Mouse (Mus musculus) neural tube, embryonic 14.5 days (tissue): ENCODE results near the gene Cst3. TPM values are rescaled to one million over a fixed set of nuclear protein-coding genes. Genes with fewer than 3 reads are reported as not detected.

Experiments
- ATAC-seq: fragments of 200-750 bp; cut with Nextera tagmentation; 2 replicates; pipeline ENCODE4 v1.8.0; 2017; ENCODE audit warnings: low read depth, mild to moderate bottlenecking, moderate TSS enrichment, moderate library complexity
- H3K27ac ChIP-seq: fragments of 300-500 bp; sonication (generic); 2 replicates; pipeline ENCODE4 v1.5.1; 2014; ENCODE audit warnings: low read depth, mild to moderate bottlenecking, control low read depth, low read length, moderate library complexity, mixed read lengths
- H3K27me3 ChIP-seq: fragments of 300-500 bp; sonication (generic); 2 replicates; pipeline ENCODE4 v1.6.1; 2014; ENCODE audit warnings: low read length; ENCODE audit not compliant: control insufficient read depth, insufficient read depth
- H3K36me3 ChIP-seq: fragments of 300-500 bp; sonication (generic); 2 replicates; pipeline ENCODE4 v1.6.1; 2014; ENCODE audit warnings: low read length, mixed read lengths; ENCODE audit not compliant: control insufficient read depth, insufficient read depth
- H3K4me1 ChIP-seq: fragments of 300-500 bp; sonication (generic); 2 replicates; pipeline ENCODE4 v1.6.1; 2014; ENCODE audit warnings: low read length; ENCODE audit not compliant: control insufficient read depth, insufficient read depth
- H3K4me2 ChIP-seq: fragments of 300-500 bp; sonication (generic); 2 replicates; pipeline ENCODE4 v1.6.1; 2014; ENCODE audit warnings: mild to moderate bottlenecking, low read depth, low read length, control low read depth
- H3K4me3 ChIP-seq: fragments of 300-500 bp; sonication (generic); 2 replicates; pipeline ENCODE4 v1.5.1; 2014; ENCODE audit warnings: low read depth, low read length, control low read depth, mixed read lengths
- H3K9ac ChIP-seq: fragments of 300-500 bp; sonication (generic); replicated peaks from 2 replicates; pipeline ENCODE4 v1.6.1; 2014; ENCODE audit warnings: low read depth, mild to moderate bottlenecking, control low read depth, low read length, mixed read lengths
- H3K9me3 ChIP-seq: fragments of 300-500 bp; sonication (generic); 2 replicates; pipeline ENCODE4 v1.6.1; 2016; ENCODE audit warnings: low read length; ENCODE audit not compliant: control insufficient read depth
- WGBS: fragments of 180-500 bp; shearing (Covaris S2); extraction: QIAGEN DNeasy Blood & Tissue Kit; methylation state at CpG from one replicate; pipeline ENCODE4 v1.1.7; 2014; 5-methylcytosine and 5-hydroxymethylcytosine counted together
- polyA plus RNA-seq: library from polyadenylated mRNA; unstranded; fragments of >200 nt; fragmentation: Nextera tagmentation; extraction: Ambion mirVana; gene quantifications from 2 replicates; pipeline ENCODE4 v1.2.1, GENCODE M21; 2014

The Cst3 gene
- 555 and 595 TPM in 2 replicates for polyA plus RNA-seq

DNA sequence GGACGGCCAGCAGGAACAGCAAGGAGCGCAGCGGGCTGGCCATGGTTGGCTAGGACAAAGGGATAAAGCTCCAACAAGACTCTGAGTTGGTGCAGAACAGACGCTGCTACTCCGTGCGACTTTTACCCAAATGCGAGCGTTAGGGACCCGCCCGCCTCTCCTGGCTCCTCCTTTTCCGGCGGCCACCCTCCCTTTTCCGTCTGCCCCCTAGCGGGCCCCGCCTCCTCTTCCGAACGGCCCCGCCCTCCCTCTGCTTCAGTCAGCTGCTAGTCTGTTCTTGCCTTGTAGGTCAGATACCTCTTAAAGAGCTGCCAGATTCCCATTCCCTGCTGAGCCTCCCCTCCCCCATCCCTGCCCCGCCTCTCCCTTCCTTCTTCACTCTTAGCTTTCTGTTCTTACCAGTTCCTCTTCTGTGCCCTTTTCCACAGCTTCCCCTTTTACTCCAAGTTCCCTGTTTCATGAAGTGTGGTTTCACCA is at the start of gene Cst3:
TSS of gene Cst3 (minus strand) at position 358 of the 477 bp plus-strand sequence.
- Histone ChIP-seq H3K4me1 (peaks cover 16% of the 10 kb centered on the region), H3K9me3 (no peaks in the 10 kb centered on the region), H3K27me3 (no peaks in the 10 kb centered on the region), H3K9ac (peak within 1 kb of the TSS; percentile 84), H3K36me3 (0 out of 2 replicates have a peak, but pooled peaks cover 4% of the 10 kb centered on the region), H3K4me3 (peak within 1 kb of the TSS; percentile 81), H3K27ac (peak within 1 kb of the TSS; percentile 76), H3K4me2 (peak within 1 kb of the TSS; percentile 72)
- 1% methylated on average over 19 of the region's 19 CpGs for WGBS
- ATAC-seq = peak; percentile 95

DNA sequence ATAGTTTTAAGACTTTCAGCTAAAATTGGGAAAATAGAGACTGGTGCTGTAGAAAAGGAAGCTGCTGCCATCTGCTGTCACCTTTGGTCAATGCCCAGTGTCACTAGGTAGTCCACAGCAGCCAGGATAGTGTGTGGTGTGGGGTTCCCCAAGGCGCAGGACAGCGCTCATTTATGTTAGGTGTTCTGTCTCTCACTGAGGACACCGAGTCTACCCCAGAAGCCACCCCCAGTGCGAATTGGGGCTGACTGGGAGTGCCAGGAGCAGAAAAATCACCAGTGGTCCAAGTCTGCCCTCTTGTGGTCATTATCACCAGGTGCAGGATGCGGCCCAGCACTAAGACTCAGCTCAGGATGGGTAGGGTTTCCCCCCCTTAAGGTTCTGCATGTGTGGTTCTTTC is 26.8 kb upstream of the Cst3 start:
- Histone ChIP-seq H3K9ac (no peak overlapping the region), H3K36me3 (no peaks in the 10 kb centered on the region), H3K9me3 (no peaks in the 10 kb centered on the region), H3K27ac (no peak overlapping the region), H3K4me1 (no peaks in the 10 kb centered on the region), H3K4me2 (no peak overlapping the region), H3K4me3 (no peak overlapping the region), H3K27me3 (no peaks in the 10 kb centered on the region)
- WGBS = 12% methylated on average over 5 of the region's 5 CpGs
- ATAC-seq = peak; percentile 83

DNA sequence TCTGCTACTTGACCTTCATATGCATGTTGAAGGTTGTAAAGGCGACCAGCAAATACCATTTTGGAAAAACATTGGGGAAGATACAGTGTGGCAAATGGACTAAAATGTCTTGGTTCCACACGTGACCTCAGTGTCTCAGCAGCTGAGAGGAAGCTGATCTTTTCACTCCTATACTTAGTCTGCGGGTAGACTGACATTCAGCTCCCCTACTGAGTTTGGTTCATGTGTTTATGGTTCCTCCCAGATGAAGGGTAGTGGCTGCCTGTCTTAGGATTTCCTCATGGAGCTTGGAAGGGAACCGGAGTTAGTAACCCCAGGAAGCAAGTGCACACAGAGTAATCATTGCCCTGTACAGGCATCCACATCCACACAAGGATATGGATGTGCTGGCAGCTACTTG is 24.8 kb upstream of the Cst3 start:
- 56% methylated on average over 4 of the region's 4 CpGs for WGBS
- H3K27me3 ChIP-seq = no peaks in the 10 kb centered on the region
- no peak overlapping the region for H3K4me2 ChIP-seq
- H3K27ac ChIP-seq = no peak overlapping the region
- no peaks in the 10 kb centered on the region for H3K9me3 ChIP-seq
- H3K4me1 ChIP-seq = no peaks in the 10 kb centered on the region
- no peak overlapping the region for H3K4me3 ChIP-seq
- no peaks in the 10 kb centered on the region for H3K36me3 ChIP-seq
- H3K9ac ChIP-seq = no peak overlapping the region
- ATAC-seq = no peak

DNA sequence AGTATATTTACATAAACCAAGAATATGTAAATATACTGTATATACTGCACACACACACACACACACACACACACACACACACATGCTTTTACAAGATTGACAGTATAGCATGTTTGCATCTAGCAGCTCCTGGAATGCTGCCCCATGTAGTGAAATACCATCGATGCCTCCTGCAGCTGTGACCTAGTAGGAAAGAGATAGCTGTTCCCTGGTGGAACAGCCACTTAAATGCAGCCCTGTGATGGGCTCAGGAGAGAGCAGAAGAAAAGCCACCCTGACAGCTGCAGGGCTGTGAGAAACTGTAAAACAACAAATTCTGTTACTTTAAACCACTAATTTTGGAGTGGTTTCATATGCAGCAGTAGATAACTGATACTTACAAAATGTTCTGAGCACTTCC is 20.7 kb upstream of the Cst3 start:
- Histone ChIP-seq H3K27ac (no peak overlapping the region), H3K4me3 (no peak overlapping the region), H3K36me3 (no peaks in the 10 kb centered on the region), H3K27me3 (no peaks in the 10 kb centered on the region), H3K9ac (no peak overlapping the region), H3K9me3 (no peaks in the 10 kb centered on the region), H3K4me2 (no peak overlapping the region), H3K4me1 (no peaks in the 10 kb centered on the region)
- 70% methylated on average over 1 of the region's 1 CpGs for WGBS
- no peak for ATAC-seq

DNA sequence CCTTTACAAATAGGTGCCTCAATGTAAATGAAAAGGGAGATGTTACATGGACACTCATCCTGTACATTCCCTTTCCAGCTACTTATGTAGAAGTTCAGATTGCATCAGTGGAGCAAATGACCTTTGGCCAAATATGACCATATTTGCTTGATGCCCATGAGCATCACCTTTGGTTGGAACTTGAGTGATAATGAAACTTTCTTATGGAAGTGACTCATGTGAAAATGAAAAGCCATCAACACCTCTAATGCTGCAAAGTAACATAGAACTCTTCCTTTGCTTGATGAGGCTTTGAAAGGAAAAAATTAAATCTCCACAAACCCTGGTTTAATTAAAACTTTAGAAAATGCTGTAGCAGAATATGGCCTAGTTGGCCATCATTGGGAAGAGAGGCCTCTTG is 17.6 kb upstream of the Cst3 start:
- no peak for ATAC-seq
- no peaks in the 10 kb centered on the region for H3K27me3 ChIP-seq

DNA sequence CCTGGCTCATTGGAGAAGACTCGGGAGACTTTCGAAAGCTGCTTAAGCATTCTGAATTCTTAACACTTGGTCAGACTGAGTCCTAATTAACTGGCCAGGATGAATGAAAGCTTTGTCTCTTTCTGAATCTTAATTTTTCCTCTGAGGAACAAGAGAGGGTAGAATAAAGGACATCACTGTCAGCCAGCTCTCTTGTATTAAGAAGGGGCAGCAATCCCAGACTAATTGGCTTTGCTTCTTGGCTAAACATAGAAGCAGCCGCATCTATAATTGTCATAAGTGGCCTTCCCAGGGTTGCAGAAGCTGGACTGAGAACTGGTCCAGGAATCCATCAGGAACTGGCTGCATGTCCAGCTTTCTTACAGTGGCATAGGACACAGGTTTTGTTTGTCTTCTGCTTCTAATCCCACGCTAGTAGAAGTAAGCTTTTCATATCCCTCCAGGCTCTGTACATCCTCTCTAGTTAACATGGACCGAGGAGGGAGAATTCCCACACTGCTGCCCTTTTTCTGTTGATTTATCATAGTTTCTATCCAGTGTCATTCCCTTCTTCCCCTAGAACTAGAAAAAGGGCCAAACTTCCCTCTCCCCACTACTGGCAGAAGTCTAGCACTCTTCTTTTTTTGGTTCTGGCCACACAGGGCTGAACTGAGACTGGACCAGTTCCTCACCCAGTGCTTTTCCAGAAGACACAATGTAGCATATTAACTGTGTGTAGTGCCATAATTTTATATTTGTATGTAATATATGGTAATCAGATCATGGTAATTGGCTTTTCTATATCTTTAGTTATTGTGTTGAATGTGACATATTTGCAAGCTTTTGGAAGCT is 14.7 kb upstream of the Cst3 start:
- 40% methylated on average over 5 of the region's 5 CpGs for WGBS
- peak; percentile 84 for ATAC-seq
- no peak overlapping the region for H3K4me3 ChIP-seq
- H3K4me1 ChIP-seq = no peaks in the 10 kb centered on the region
- H3K9ac ChIP-seq = no peak overlapping the region
- H3K36me3 ChIP-seq = no peaks in the 10 kb centered on the region
- H3K27me3 ChIP-seq = no peaks in the 10 kb centered on the region
- no peaks in the 10 kb centered on the region for H3K9me3 ChIP-seq
- H3K4me2 ChIP-seq = no peak overlapping the region
- H3K27ac ChIP-seq = no peak overlapping the region

More for the DNA sequence above, 17.6 kb upstream of the Cst3 start:
- Histone ChIP-seq H3K4me1 (no peaks in the 10 kb centered on the region), H3K36me3 (no peaks in the 10 kb centered on the region), H3K9me3 (no peaks in the 10 kb centered on the region), H3K4me3 (no peak overlapping the region), H3K27ac (no peak overlapping the region), H3K9ac (no peak overlapping the region), H3K4me2 (no peak overlapping the region)

DNA sequence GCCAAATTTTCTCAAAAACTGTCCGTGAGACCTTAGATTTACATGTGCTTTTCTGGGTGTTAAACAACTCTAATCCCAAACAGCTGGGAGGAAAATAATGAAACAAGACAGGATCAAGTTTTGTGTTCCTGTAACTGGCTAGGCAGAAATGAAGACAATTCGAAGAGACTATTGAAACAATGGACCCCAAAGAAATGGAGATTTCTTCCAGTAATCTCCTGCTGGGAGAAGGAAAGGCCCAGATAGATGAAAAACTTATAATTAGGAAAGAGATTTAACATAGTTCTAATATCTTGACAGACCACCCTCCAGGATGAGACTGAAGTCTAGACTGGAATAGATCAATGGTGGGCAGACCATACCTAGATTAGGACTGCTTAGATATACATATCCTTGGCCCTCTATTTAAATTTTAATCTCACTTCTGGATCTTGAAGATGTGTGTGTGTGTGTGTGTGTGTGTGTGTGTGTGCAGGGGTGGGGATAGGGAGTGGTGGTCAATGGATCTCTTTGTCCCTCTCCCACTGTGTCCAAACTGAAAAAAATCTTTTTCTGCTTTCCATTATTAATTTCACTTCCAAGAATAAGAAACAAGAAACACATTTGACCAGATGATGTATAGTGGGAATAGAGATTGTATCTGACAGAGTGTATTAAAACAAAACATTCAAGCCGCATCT is 14.0 kb upstream of the Cst3 start:
- 58% methylated on average over 3 of the region's 3 CpGs for WGBS
- no peak overlapping the region for H3K27ac ChIP-seq
- no peak overlapping the region for H3K4me3 ChIP-seq

DNA sequence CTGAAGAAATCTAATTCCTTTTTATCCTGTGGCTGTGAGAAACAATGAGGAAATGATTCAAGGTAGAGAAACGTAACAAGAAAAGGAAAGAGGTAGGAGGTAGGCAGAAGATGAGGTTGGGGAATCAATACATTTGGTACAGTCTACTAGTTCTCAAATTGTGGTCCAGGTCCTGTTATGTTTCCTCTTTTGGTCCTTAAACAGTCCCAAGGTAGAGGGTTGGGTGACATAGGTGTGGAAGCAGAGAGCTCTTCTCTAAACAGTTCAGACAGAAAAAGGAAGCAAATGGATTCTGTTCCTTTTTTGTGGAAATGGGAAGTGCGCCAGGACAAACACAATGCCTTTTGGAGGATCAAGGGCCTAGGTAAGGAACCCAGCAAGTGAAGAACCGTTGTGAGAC is 13.4 kb upstream of the Cst3 start:
- 89% methylated on average over 3 of the region's 3 CpGs for WGBS
- Histone ChIP-seq H3K27me3 (no peaks in the 10 kb centered on the region), H3K4me2 (no peak overlapping the region), H3K9ac (no peak overlapping the region), H3K27ac (no peak overlapping the region), H3K9me3 (no peaks in the 10 kb centered on the region), H3K36me3 (no peaks in the 10 kb centered on the region), H3K4me3 (no peak overlapping the region), H3K4me1 (no peaks in the 10 kb centered on the region)
- no peak for ATAC-seq

More for the DNA sequence above, 14.0 kb upstream of the Cst3 start:
- Histone ChIP-seq H3K4me2 (no peak overlapping the region), H3K27me3 (no peaks in the 10 kb centered on the region), H3K36me3 (no peaks in the 10 kb centered on the region), H3K9me3 (no peaks in the 10 kb centered on the region), H3K4me1 (no peaks in the 10 kb centered on the region), H3K9ac (no peak overlapping the region)
- peak; percentile 61; the same call in 1 of the 2 replicates for ATAC-seq

DNA sequence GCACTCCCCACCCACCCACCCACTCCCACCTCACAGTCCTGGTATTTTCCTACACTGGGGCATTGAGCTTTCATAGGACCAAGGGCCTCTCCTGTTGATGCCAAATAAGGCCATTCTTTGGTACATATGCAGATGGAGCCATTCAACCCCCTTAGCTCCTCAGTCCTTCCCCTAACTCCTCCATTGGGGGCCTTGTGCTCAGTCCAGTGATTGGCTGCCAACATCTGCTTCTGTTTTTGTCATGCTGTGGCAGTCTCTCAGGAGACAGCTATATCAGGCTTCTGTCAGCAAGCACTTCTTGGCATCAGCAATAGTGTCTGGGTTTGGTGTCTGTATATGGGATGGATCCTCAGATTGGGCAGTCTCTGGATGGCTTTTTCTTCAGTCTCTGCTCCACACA is 9.2 kb upstream of the Cst3 start:
- Histone ChIP-seq H3K4me1 (no peaks in the 10 kb centered on the region), H3K9ac (no peak overlapping the region), H3K27me3 (no peaks in the 10 kb centered on the region), H3K27ac (no peak overlapping the region), H3K4me3 (no peak overlapping the region), H3K36me3 (no peaks in the 10 kb centered on the region), H3K4me2 (no peak overlapping the region), H3K9me3 (no peaks in the 10 kb centered on the region)
- no peak for ATAC-seq
